Comparison of ENCODE assay signal across 10 mouse cellular contexts in genomic region chr13:41472878-41473424, GRCm38 (mm10).
"Had no signal": no experiment of that assay in that cellular context is flagged by ENCODE, and none has a peak within 500 bp of the region (broad histone marks: within the 10 kb centered on the region; RNA-seq: fewer than 3 reads in every experiment).

No protein-coding gene starts in this region.

- H3K27me3 ChIP-seq: limb, embryonic 15.5 days; liver, embryonic 12.5 days; midbrain, embryonic 12.5 days had no signal

- H3K27ac ChIP-seq: limb, embryonic 15.5 days; liver, embryonic 12.5 days; midbrain, embryonic 12.5 days had no signal

- H3K9me3 ChIP-seq: limb, embryonic 15.5 days; liver, embryonic 12.5 days; midbrain, embryonic 12.5 days had no signal

- ATAC-seq: liver, embryonic 12.5 days had no signal

- H3K4me2 ChIP-seq: limb, embryonic 15.5 days; liver, embryonic 12.5 days; lung, embryonic 14.5 days; midbrain, embryonic 12.5 days had no signal

- DNase-seq: kidney, adult 8-10 months; kidney, postnatal 25 days; lung, embryonic 14.5 days; lung, postnatal 36 days; thymus, adult 18-20 months; thymus, postnatal 14 days had no signal

- H3K9ac ChIP-seq: limb, embryonic 15.5 days; liver, embryonic 12.5 days; lung, embryonic 14.5 days; midbrain, embryonic 12.5 days had no signal

- H3K4me1 ChIP-seq: limb, embryonic 15.5 days; liver, embryonic 12.5 days had no signal

- H3K4me3 ChIP-seq: limb, embryonic 15.5 days; liver, embryonic 12.5 days; midbrain, embryonic 12.5 days; myocyte had no signal

- H3K36me3 ChIP-seq: limb, embryonic 15.5 days; liver, embryonic 12.5 days; midbrain, embryonic 12.5 days had no signal
